Mouse (Mus musculus) hindbrain, embryonic 13.5 days (tissue): Measurements from ENCODE around the gene Heatr1. TPM values are rescaled to one million over a fixed set of nuclear protein-coding genes. Genes with fewer than 3 reads are reported as not detected.

Experiments used
- ATAC-seq: fragments of 200-750 bp; cut with Nextera tagmentation; 2 replicates; pipeline ENCODE4 v1.8.0; 2017; ENCODE audit warnings: moderate TSS enrichment; ENCODE audit not compliant: low FRiP score
- H3K27ac ChIP-seq: fragments of 300-500 bp; sonication (generic); 2 replicates; pipeline ENCODE4 v1.5.1; 2015; ENCODE audit warnings: inconsistent platforms, mild to moderate bottlenecking, moderate library complexity
- H3K27me3 ChIP-seq: fragments of 300-500 bp; sonication (generic); 2 replicates; pipeline ENCODE4 v1.6.1; 2015; ENCODE audit warnings: mild to moderate bottlenecking, inconsistent platforms
- H3K36me3 ChIP-seq: fragments of 300-500 bp; sonication (generic); 2 replicates; pipeline ENCODE4 v1.6.1; 2015; ENCODE audit warnings: mild to moderate bottlenecking, inconsistent platforms
- H3K4me1 ChIP-seq: fragments of 300-500 bp; sonication (generic); replicated peaks from 2 replicates; pipeline ENCODE4 v1.6.1; 2015; ENCODE audit warnings: inconsistent platforms
- H3K4me2 ChIP-seq: fragments of 300-500 bp; sonication (generic); 2 replicates; pipeline ENCODE4 v1.6.1; 2015; ENCODE audit warnings: inconsistent platforms, mild to moderate bottlenecking, moderate library complexity
- H3K4me3 ChIP-seq: fragments of 300-500 bp; sonication (generic); 2 replicates; pipeline ENCODE4 v1.5.1; 2015; ENCODE audit warnings: mild to moderate bottlenecking, inconsistent platforms
- H3K9ac ChIP-seq: fragments of 300-500 bp; sonication (generic); 2 replicates; pipeline ENCODE4 v1.6.1; 2015; ENCODE audit warnings: mild to moderate bottlenecking, inconsistent platforms
- H3K9me3 ChIP-seq: fragments of 300-500 bp; sonication (generic); 2 replicates; pipeline ENCODE4 v1.6.1; 2016; ENCODE audit warnings: inconsistent platforms
- WGBS: fragments of 180-500 bp; shearing (Covaris S2); methylation state at CpG from one replicate; pipeline ENCODE4 v1.1.7; 2015; 5-methylcytosine and 5-hydroxymethylcytosine counted together
- polyA plus RNA-seq: library from polyadenylated mRNA; unstranded; fragments of >200 nt; fragmentation: Nextera tagmentation; extraction: Ambion mirVana; gene quantifications from 2 replicates; pipeline ENCODE4 v1.2.1, GENCODE M21; 2015

Heatr1 gene
- polyA plus RNA-seq, 1 experiment from 2014 or later = 12.8 TPM

DNA sequence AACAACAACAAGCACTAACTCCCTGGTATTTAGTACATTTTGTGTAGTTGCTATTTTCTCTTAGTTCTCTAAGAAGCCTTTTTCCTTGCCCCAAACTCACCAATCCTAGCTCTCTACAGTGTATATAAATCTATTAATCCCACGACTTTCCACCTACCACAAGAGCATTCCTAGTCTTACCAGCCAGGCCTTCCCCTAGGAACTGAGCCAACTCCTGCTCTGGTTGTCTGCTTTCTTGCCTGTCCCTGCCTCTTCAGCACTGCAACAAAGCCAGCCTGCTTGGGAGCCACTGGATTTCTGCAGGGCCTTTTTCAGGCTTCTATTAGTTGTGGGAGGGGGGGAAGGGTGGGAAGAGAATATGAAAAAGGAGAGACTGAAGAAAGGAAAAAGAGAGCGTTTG lies 90.4 kb downstream of the Heatr1 start:
- H3K9ac ChIP-seq = no peak overlapping the region
- WGBS = 80% methylated on average over 2 of the region's 2 CpGs
- no peaks in the 10 kb centered on the region for H3K27me3 ChIP-seq
- no peak overlapping the region for H3K27ac ChIP-seq
- no peaks in the 10 kb centered on the region for H3K36me3 ChIP-seq
- no peaks in the 10 kb centered on the region for H3K9me3 ChIP-seq
- no peak overlapping the region for H3K4me2 ChIP-seq
- H3K4me1 ChIP-seq = no peaks in the 10 kb centered on the region
- no peak for ATAC-seq
- no peak overlapping the region for H3K4me3 ChIP-seq

DNA sequence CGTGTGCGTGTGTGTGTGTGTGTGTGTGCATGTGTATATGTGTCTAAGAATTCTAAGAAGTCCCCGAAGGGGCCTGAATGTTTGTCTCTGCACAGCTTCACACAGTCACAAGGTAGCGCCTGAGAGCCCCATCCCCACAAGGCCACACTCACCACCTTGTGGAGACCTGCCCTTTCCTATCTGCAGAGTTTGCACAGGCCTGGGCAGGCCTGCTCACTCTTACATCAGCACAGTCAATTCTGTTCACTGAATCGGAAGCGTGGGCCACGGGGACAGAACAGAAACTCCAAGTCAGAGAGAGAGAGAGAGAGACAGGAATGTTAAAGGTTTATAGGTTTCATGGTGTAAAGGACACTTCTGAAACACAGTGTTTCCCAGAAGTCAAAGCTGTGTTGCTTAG lies 90.8 kb downstream of the Heatr1 start:
- Histone ChIP-seq H3K27me3 (no peaks in the 10 kb centered on the region), H3K36me3 (no peaks in the 10 kb centered on the region), H3K4me1 (no peaks in the 10 kb centered on the region), H3K4me2 (no peak overlapping the region), H3K9me3 (no peaks in the 10 kb centered on the region), H3K27ac (no peak overlapping the region), H3K4me3 (no peak overlapping the region), H3K9ac (no peak overlapping the region)
- 73% methylated on average over 7 of the region's 7 CpGs for WGBS
- ATAC-seq = no peak

Other genes with a start within 250 kb of the Heatr1 start
- 5.0 and 5.5 TPM in 2 replicates for gene Mtr, start 136.9 kb upstream of the Heatr1 start, polyA plus RNA-seq
- gene Actn2, start 54.3 kb upstream of the Heatr1 start, polyA plus RNA-seq = 3.5 and 5.5 TPM in 2 replicates
- 16.0 and 20.0 TPM in 2 replicates for gene Lgals8, start 69.9 kb downstream of the Heatr1 start, polyA plus RNA-seq
- 0.93 and 1.6 TPM in 2 replicates for gene Edaradd, start 125.4 kb downstream of the Heatr1 start, polyA plus RNA-seq
- 15.1 and 16.2 TPM in 2 replicates for gene Ero1lb, start 170.8 kb downstream of the Heatr1 start, polyA plus RNA-seq